Mouse (Mus musculus) liver, adult 2 months (tissue): ENCODE measurements at regions not wholly inside any gene's neighbourhood (a gene's known extent, or its start where the extent isn't known, plus 50 kb on each side); places are given as distances from the start of the nearest gene placed in this dataset.

Experiments
- CTCF ChIP-seq: fragments of 200-500 bp; IDR thresholded peaks from 2 replicates; pipeline ENCODE4 v1.5.1; 2011; ENCODE audit warnings: low read depth, low read length, control low read depth
- POLR2A ChIP-seq: fragments of 200-500 bp; IDR thresholded peaks from 2 replicates; pipeline ENCODE4 v1.6.1; 2011; ENCODE audit warnings: low read length, control low read depth; ENCODE audit not compliant: insufficient read depth; ENCODE audit errors: extremely low read depth

DNA sequence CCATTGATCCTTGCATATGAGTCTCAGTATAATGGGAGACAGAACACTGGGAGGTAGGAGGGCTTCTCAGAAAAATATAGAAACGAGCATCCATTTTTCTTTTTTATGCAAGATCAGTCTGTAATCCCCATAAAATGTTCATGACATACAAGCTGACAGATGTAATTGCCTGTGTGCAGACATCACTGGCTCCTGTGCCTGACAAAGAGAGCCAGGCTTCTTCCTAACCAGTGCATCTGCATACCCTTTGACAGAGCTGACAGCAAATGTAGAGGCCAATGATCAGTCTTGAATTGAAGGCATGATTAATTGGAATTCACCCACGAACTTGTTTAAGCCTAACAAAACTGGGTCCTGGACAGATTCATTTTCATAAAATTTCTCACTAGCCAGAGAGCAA, 463.0 kb downstream of the 1190002N15Rik start:
- no peak for TF ChIP-seq CTCF
- TF ChIP-seq POLR2A: no peak
